Mouse (Mus musculus) brain, embryonic 18.5 days (tissue): ENCODE measurements around the gene Rcor2.

Experiments
- DNase-seq: peaks from one replicate; pipeline ENCODE4 v3.0.0-alpha.2; 2012; ENCODE audit warnings: low read depth, low spot score

Gene Rcor2

GRCm38 (mm10) chr19:7267091-7267741 is at the start of gene Rcor2:
Gene Rcor2 (plus strand): TSS chr19:7267325.
- peak; percentile 76 for DNase-seq

GRCm38 (mm10) chr19:7217926-7218267 is 49.2 kb upstream of the Rcor2 start:
- no peak for DNase-seq

- DNase-seq, result no peak
Observed at GRCm38 (mm10) chr19:7218753-7219152, 48.4 kb upstream of the Rcor2 start.

- DNase-seq, result no peak
Observed at GRCm38 (mm10) chr19:7222196-7222595, 44.9 kb upstream of the Rcor2 start.

GRCm38 (mm10) chr19:7223488-7223887 is 43.6 kb upstream of the Rcor2 start:
- no peak for DNase-seq

- DNase-seq, result no peak
Observed at GRCm38 (mm10) chr19:7224253-7224652, 42.9 kb upstream of the Rcor2 start.

GRCm38 (mm10) chr19:7225096-7225690 is 41.9 kb upstream of the Rcor2 start:
- no peak for DNase-seq

- no peak for DNase-seq
Observed at GRCm38 (mm10) chr19:7226511-7226914, 40.6 kb upstream of the Rcor2 start.

- DNase-seq, result peak; percentile 51
Observed at GRCm38 (mm10) chr19:7234537-7235221, 32.4 kb upstream of the Rcor2 start.

- no peak for DNase-seq
Observed at GRCm38 (mm10) chr19:7235461-7235860, 31.7 kb upstream of the Rcor2 start.

- DNase-seq, result no peak
Observed at GRCm38 (mm10) chr19:7236011-7236410, 31.1 kb upstream of the Rcor2 start.

GRCm38 (mm10) chr19:7236742-7237141 is 30.4 kb upstream of the Rcor2 start:
- no peak for DNase-seq

GRCm38 (mm10) chr19:7239574-7239973 is 27.6 kb upstream of the Rcor2 start:
- DNase-seq, result no peak

GRCm38 (mm10) chr19:7240291-7240690 is 26.8 kb upstream of the Rcor2 start:
- DNase-seq, result no peak

- DNase-seq, result peak; percentile 90
Observed at GRCm38 (mm10) chr19:7240782-7241690, 26.1 kb upstream of the Rcor2 start, which contains the start of gene Naa40. Gene Naa40 (minus strand): TSS chr19:7241183.

GRCm38 (mm10) chr19:7246021-7246420 is 21.1 kb upstream of the Rcor2 start:
- DNase-seq, result no peak

- DNase-seq, result no peak
Observed at GRCm38 (mm10) chr19:7257881-7258280, 9.2 kb upstream of the Rcor2 start.

GRCm38 (mm10) chr19:7261476-7261875 is 5.6 kb upstream of the Rcor2 start:
- DNase-seq, result no peak

- DNase-seq, result no peak
Observed at GRCm38 (mm10) chr19:7261964-7262363, 5.2 kb upstream of the Rcor2 start.

- DNase-seq, result no peak
Observed at GRCm38 (mm10) chr19:7262592-7262991, 4.5 kb upstream of the Rcor2 start.

GRCm38 (mm10) chr19:7264088-7264765 is 2.9 kb upstream of the Rcor2 start:
- DNase-seq, result no peak
